Mouse (Mus musculus) 3T3-L1 (cell line): ENCODE results near the gene Atad5.

Experiments used
- DNase-seq: peaks from one replicate; pipeline ENCODE4 v3.0.0-alpha.2; 2015; ENCODE audit warnings: low read depth, low spot score

Atad5 gene

DNA sequence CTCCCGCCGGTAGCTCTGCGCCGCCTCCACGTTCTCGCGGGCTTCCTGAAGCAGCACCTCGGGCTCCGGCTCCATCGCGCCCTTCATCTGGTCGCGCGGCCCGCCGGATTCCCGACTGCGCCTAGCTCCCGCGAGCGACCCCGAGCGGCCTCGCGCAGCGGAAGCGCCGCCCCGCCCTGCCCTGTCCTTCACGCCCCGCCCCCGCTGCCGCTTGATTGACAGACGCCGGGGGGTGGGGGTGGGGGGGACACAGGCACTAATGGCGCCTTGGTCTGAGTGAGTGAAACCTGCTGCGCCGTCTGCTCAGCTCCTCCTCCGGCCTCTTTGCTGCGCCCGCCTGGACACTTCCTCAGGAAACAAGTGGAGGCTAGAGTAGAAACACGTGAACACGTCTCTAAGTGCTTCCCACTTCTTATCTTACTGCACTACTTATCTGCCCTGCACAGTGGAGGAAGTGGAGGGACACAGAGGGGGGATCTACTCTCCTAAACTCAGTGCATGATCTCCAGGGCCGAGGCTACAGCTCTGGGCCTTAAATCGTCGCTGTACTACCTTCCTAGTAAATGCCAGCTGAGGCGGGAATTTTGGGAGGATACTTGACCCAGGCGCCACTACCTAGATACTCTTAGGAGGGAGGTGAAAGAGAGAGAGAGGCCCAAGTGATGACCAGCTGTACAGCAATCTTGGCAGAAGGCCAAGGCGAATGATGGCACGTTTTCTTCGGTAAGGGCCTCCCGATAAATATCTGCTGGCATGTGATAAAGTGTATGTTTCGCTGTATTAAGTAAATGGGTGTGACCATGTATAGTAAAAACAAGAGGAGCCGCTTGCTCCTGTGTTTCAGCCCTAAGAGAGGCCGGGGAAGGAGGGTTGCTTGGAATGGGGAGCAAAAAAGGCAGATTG, 8.1 kb upstream of the Atad5 start, which contains the start of gene Crlf3:
TSS of gene Crlf3 (minus strand) at position 166 of the 903 bp plus-strand sequence.
- peak; percentile 88 for DNase-seq

- no peak for DNase-seq
These were observed 7.3 kb upstream of the Atad5 start for GRCm38 (mm10) chr11:80081786-80082319.

GRCm38 (mm10) chr11:80085356-80086055, 3.7 kb upstream of the Atad5 start:
- DNase-seq = peak; percentile 79

GRCm38 (mm10) chr11:80086844-80087243, 2.4 kb upstream of the Atad5 start:
- DNase-seq = peak; percentile 94

DNA sequence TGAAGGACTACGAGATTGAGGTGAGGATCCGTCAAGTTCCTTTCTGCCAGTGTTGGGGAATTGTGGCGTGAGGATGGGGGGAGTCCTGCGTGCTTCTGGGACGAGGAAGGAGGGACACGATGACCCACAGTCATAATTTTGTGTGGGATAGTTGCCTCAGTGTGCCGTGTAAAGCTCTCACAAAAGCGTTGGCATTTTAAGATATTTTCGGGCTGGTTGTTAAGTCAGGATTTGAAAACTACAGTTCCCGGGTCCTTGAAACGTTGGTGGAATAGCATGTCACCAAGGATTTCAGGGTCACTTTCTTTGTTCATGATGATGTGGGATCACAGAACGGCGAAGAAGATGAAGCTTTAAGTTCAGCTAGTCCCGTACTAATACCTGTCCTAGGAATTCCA, 616 bp downstream of the Atad5 start:
- DNase-seq = peak; percentile 25

DNA sequence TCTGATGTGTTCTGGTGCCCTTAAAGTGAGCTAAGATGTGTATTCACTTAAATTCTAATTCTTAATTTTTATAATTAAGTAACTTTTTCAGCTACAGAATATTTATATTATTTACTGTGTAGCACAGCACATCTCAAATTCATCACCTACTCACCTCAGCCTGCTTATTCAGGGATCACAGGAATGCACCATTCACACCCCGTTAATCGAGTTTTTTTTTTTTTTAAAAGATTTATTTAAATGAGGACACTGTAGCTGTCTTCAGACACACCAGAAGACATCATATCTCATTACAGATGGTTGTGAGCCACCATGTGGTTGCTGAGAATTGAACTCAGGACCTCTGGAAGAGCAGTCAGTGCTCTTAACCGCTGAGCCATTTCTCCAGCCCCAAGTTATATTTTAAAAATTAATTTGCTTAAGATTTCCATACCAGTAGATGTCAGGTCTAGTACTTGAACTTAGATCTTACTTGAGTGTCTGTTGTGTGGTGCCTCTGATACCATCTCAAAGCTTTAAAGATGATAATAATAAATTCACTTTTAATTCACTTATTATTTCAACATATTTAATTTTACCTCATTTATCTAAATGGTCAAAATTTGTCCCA, 1.5 kb downstream of the Atad5 start:
- no peak for DNase-seq

DNA sequence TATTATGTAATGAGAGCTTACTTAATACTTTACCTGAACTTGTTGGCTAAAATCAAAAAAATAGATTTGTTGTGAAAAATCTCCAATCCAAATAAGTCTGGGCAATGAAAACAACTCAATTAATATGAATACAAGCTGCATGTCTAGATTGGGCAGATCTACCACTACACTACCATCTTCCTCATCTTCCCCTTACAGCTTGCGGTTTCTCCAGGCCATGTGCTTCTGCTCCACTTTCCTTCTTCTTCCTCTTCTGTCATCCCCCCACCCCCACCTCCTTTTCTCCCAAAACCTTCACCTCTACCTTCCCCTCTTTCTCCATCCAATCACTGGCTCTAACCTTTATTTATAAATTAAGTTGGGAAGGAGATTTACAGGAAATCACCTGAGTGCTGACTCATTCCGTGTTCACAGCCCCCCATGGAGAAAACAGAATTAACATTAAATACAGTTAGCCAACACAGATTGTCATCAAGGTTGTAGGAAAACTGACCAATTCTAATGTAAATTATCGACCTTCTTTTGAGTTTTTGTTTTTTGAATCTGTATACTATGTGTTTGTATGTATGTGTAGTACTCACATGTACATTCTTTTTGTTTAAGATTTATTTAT, 9.3 kb downstream of the Atad5 start:
- no peak for DNase-seq

DNA sequence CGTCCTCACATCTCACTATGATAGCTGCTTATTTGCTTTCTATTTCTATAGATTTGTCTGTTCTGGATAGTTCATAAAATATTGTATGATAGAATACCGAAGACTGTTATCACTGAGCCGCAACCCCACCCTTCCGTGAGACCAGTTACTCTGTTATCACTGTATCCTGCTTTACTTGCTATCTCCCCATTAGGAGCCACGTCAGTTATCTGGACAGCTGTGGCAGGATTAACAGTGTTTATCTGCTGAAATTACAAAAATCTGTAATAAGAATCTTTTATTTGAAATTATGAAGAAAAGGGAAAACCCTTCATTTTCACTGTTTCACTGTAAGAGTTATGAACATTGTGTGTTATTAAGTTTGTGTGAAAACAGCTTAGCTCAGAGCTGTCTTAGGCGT, 12.1 kb downstream of the Atad5 start:
- no peak for DNase-seq

DNA sequence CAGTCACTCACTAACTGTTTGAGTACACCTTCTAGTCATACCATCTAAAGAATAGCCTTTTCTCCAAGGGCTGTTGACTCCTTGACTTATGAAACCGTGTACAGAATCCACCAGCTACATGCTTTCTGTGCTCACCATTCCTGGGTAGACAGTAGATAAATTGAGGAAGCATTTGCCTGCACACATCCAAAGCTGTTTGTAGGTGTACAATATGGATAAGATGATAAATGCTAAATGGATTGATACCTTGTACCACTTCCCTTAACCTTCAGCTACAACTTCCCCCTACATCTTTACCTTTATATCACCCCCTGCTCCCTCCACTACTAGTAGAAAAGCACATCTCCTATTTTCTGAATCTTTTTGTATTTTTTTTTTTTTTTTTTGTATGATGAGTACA, 15.2 kb downstream of the Atad5 start:
- no peak for DNase-seq

GRCm38 (mm10) chr11:80116411-80116810, 27.2 kb downstream of the Atad5 start:
- no peak for DNase-seq

DNA sequence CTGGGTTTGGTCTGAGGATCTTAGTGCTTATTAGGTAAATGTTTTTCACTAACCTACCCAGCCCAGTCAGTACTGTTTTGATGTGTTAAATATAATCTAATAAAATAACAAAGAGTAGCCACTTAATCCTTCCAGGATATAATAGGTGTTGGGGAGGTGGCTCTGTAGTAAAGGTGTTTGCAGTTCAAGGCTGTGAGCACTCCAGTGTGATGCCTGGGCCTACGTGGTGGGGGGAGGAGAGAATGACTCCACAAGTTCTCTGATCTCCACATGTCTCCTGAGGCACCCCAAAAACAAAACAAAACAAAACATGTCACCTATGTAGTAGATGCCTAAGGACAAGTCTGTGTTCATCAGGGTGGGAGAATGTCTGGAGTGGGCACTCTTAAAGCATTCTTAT, 42.9 kb downstream of the Atad5 start:
- no peak for DNase-seq

DNA sequence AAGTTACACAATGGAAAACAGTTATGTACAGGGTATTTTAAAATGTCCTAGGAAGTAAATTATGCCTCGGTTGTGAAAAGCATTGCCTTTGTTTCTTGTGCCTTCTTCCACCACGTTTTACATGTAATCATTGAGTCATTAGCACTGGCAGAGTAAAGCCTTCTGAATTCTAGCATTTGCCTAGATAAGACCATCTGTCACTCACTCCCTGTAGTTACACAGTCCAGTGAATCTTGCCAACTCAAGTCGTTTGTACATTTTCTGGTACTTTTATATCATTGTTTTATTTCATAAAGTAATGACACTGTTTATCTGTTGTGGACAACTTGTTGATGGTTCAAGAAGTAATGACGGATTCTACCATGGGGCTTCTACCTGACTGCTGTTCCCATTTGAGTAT, 45.5 kb downstream of the Atad5 start:
- DNase-seq = no peak

- DNase-seq = no peak
These were observed 46.9 kb downstream of the Atad5 start for GRCm38 (mm10) chr11:80135954-80136683.

- peak; percentile 50 for DNase-seq
These were observed 47.6 kb downstream of the Atad5 start for GRCm38 (mm10) chr11:80136786-80137185.

- DNase-seq = no peak
These were observed 48.6 kb downstream of the Atad5 start for GRCm38 (mm10) chr11:80137773-80138172.

DNA sequence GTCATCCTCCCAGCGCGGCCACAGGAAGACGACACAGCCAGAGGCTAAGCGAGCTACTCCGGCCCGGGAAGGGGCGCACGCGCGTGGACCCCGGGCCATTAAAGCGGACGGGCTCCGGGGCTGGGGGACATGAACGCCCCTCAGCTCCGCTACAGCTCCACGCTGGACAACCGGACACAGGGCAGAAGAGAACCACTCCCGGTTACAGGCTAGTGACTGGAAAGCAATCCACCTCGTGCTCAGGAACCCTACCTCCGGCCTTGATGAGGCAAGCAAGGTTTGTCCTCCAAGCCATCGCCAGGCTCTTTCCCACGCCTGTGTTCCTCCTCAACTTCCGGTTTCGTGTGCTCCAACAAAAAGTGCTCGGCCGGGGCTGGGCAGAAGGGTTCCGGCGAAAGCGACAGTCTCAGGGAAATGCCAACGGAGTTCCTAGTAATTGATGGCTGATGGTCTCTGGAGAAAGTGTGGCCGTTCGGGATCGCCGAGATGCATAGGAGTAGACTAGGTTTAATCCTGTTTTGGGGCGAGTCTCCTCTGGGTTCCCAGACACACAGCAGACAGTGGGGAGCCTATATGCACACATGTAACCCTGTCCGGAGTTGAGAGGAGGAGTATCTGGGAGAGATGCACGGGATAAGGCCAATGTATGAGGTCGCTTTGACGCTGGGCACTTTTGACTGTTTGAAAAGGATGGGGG, 52.8 kb downstream of the Atad5 start, which contains the start of gene Tefm:
TSS of gene Tefm (minus strand) at position 351 of the 697 bp plus-strand sequence.
- DNase-seq = peak; percentile 93

GRCm38 (mm10) chr11:80142872-80143271, 53.7 kb downstream of the Atad5 start:
- DNase-seq = no peak

DNA sequence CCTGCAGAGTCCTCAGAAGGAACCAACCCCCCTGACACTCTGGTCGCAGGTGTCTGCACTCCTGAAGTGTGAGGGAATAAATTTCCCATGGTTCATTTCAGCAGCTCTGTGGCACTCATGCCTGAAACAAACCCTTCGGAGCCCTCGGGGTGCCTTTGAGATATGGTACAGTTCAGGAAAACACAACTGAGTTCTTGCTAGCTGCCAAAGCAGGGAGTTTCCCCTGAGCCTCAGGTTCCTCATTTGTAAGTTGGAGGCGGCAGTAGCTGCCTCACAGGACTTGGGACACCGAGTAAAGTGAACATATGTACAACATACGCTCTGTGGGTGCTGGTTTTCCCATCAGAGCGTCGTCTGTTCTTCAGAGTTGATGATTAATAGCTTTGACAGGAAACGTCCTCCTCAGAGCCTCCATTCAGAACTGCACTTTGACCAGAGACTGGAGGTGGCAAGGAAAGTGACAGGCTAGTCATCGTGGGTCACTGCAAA, 56.6 kb downstream of the Atad5 start:
- DNase-seq = no peak

- DNase-seq = peak; percentile 47
These were observed 58.5 kb downstream of the Atad5 start for GRCm38 (mm10) chr11:80147748-80148147.

GRCm38 (mm10) chr11:80148313-80148712, 59.1 kb downstream of the Atad5 start:
- no peak for DNase-seq
